Mouse (Mus musculus) gastrocnemius, adult 18-20 months (tissue): Measurements from ENCODE around the gene Itga5. TPM values are rescaled to one million over a fixed set of nuclear protein-coding genes. Genes with fewer than 3 reads are reported as not detected.

Experiments used
- DNase-seq: peaks from one replicate; pipeline ENCODE4 v3.0.0; 2021; ENCODE audit warnings: low spot score
- microRNA-seq: library from miRNA; unstranded; fragments of <30 nt; microRNA quantifications from one replicate; pipeline ENCODE4 v1.2.0, GENCODE M21; 2021
- total RNA-seq, 2 experiments: library from RNA; stranded (reverse); gene quantifications; 2 replicates each; pipeline ENCODE4 v1.2.3; 2021

Itga5 gene
- total RNA-seq, 2 experiments from 2014 or later = 6.5 to 9.1 TPM

DNA sequence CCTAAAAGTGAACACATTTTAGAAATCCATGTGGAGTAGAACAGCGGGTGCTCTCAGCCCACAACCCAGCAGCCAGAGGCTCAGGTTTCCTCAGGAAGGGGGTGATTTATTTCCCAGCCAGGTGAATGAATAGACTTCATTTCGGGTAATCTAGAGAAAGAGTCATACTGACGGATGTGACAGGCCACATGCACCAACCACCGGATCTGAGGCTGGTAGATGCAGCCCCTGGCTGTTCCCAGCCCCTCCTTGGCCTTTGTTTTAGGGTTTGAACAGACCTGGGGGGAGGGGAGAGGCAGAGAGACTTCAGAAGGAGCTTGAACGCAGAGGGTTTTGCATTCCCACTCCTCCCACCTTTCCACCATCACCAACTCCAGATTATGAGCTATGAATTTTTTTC is 70.7 kb downstream of the Itga5 start:
- DNase-seq = no peak

- DNase-seq = no peak
Measured at GRCm38 (mm10) chr15:103294649-103295048, 71.9 kb downstream of the Itga5 start.

Small RNA genes within 50 kb of the gene (microRNA-seq; reads per million reads assigned to microRNA genes)
- gene Mir6963 = not detected

Other genes starting within 250 kb of the Itga5 start
- 10 to 100 TPM in 1 of 2 experiments, 1 to 10 TPM in 1; 9.4 to 11.3 TPM for gene Smug1, start 199.7 kb downstream of the Itga5 start, total RNA-seq
- 10 to 100 TPM; 25.4 to 35.6 TPM for gene Cbx5, start 126.9 kb downstream of the Itga5 start, total RNA-seq
- 10 to 100 TPM; 77.2 to 94.8 TPM for gene Hnrnpa1, start 126.3 kb downstream of the Itga5 start, total RNA-seq
- not detected for gene Nfe2, start 108.4 kb downstream of the Itga5 start, total RNA-seq
- gene Copz1, start 94.0 kb downstream of the Itga5 start, total RNA-seq = 10 to 100 TPM; 35.8 to 37.3 TPM
- gene Gpr84, start 56.2 kb downstream of the Itga5 start, total RNA-seq = not detected
- 10 to 100 TPM in 1 of 2 experiments, 1 to 10 TPM in 1; 7.9 to 32.1 TPM for gene Zfp385a, start 26.7 kb downstream of the Itga5 start, total RNA-seq
- gene Gtsf1, start 63.7 kb upstream of the Itga5 start, total RNA-seq = not detected
- gene Gtsf2, start 81.7 kb upstream of the Itga5 start, total RNA-seq = not detected
- under 1 TPM; 0.71 to 0.90 TPM for gene Nckap1l, start 87.0 kb upstream of the Itga5 start, total RNA-seq
- under 1 TPM; 0.30 to 0.81 TPM for gene Pde1b, start 136.3 kb upstream of the Itga5 start, total RNA-seq
- 100 to 1,000 TPM in 1 of 2 experiments, 10 to 100 TPM in 1; 92.3 to 143 TPM for gene Ppp1r1a, start 171.2 kb upstream of the Itga5 start, total RNA-seq
- not detected for gene Glycam1, start 198.3 kb upstream of the Itga5 start, total RNA-seq